In genomic region chr2:80315242-80316161, GRCm38 (mm10) we compare ENCODE assay signal across 8 mouse cellular contexts. TPM values are rescaled to one million over a fixed set of nuclear protein-coding genes. Genes with fewer than 3 reads are reported as not detected.
DNase-seq lines count a peak whose midpoint lies in the region; ATAC-seq lines count a peak whose summit lies in the region.

Dnajc10 (plus strand) TSS chr2:80315466.

- peak; percentile 73 for ATAC-seq in megakaryocyte progenitor cell, adult 5-6 weeks (replicated peaks; ENCODE audit: poor library complexity)

- peak; percentile 91 for DNase-seq in adipocyte (ENCODE audit: low spot score)
- DNase-seq in embryo, embryonic 10 days (ENCODE audit: low spot score) = peak; percentile 92
- DNase-seq in gastrocnemius, postnatal 10 days = peak; percentile 91
- DNase-seq in induced T-regulatory cell, adult 2 months (ENCODE audit: low read depth) = peak; percentile 95
- DNase-seq in left cerebral cortex, adult 9 months (ENCODE audit: low spot score in 2 of 2) = peak; percentile 81 to 89
- DNase-seq in right cerebral cortex, postnatal 14 days = peak; percentile 89
- peak; percentile 88 to 91 for DNase-seq in urinary bladder, postnatal 36 days (ENCODE audit: low spot score in 2 of 2)

RNA-seq across cellular contexts. Expression of gene Dnajc10, which starts in this region (rescaled TPM):
- 10 to 100 TPM; 26.3 to 34.4 TPM for total RNA-seq in gastrocnemius, postnatal 10 days (2021)
- 106 and 111 TPM in 2 replicates for total RNA-seq in megakaryocyte progenitor cell, adult 5-6 weeks (2015)
- total RNA-seq in megakaryocyte progenitor cell, adult 5-6 weeks (2017) = 118 and 123 TPM in 2 replicates

Comparison
In these comparisons a context has a peak if more than half of its experiments do, and no peak if none do; other contexts are left out.
1. Peak in every context shown above with its lines: DNase-seq and ATAC-seq.